Mouse (Mus musculus) testis, adult 2 months (tissue): ENCODE data around the gene Dync1i1. TPM values are rescaled to one million over a fixed set of nuclear protein-coding genes. Genes with fewer than 3 reads are reported as not detected.

Experiments
- H3K27ac ChIP-seq: fragments of 200-500 bp; 2 replicates; pipeline ENCODE4 v1.5.1; 2012; ENCODE audit warnings: low read depth, low read length; ENCODE audit not compliant: control insufficient read depth, insufficient read depth
- H3K27me3 ChIP-seq: fragments of 200-500 bp; 2 replicates; pipeline ENCODE4 v1.6.1; 2012; ENCODE audit warnings: mild to moderate bottlenecking, low read length, moderate library complexity; ENCODE audit not compliant: control insufficient read depth, insufficient read depth
- H3K36me3 ChIP-seq: fragments of 200-500 bp; 2 replicates; pipeline ENCODE4 v1.6.1; 2012; ENCODE audit warnings: mild to moderate bottlenecking, low read length; ENCODE audit not compliant: control insufficient read depth, insufficient read depth
- H3K4me1 ChIP-seq: fragments of 200-500 bp; 2 replicates; pipeline ENCODE4 v1.6.1; 2012; ENCODE audit warnings: low read length; ENCODE audit not compliant: control insufficient read depth, insufficient read depth
- H3K4me3 ChIP-seq: fragments of 200-500 bp; 2 replicates; pipeline ENCODE4 v1.5.1; 2012; ENCODE audit warnings: low read depth, mild to moderate bottlenecking, low read length, moderate library complexity, mixed read lengths; ENCODE audit not compliant: control insufficient read depth
- CTCF ChIP-seq: fragments of 200-500 bp; IDR thresholded peaks from 2 replicates; pipeline ENCODE4 v1.5.1; 2012; ENCODE audit warnings: low read depth, mild to moderate bottlenecking, inconsistent platforms, low read length, moderate library complexity; ENCODE audit not compliant: control insufficient read depth, insufficient read depth, insufficient replicate concordance
- POLR2A ChIP-seq: fragments of 200-500 bp; IDR thresholded peaks from 2 replicates; pipeline ENCODE4 v1.6.1; 2012; ENCODE audit warnings: low read depth, mild to moderate bottlenecking, inconsistent platforms, low read length, moderate library complexity; ENCODE audit not compliant: control insufficient read depth
- polyA plus RNA-seq: library from polyadenylated mRNA; depleted of rRNA; stranded (reverse); fragments of >200 nt; gene quantifications from 2 replicates; pipeline ENCODE4 v1.2.3, GENCODE M21; 2012

Dync1i1 gene
- polyA plus RNA-seq, 1 experiment, result 12.1 TPM

GRCm38 (mm10) chr6:5802840-5803491 lies 77.5 kb downstream of the Dync1i1 start:
- Histone ChIP-seq H3K36me3 (no peaks in the 10 kb centered on the region), H3K27me3 (no peaks in the 10 kb centered on the region), H3K4me3 (no peak overlapping the region), H3K4me1 (no peaks in the 10 kb centered on the region), H3K27ac (no peak overlapping the region)
- TF ChIP-seq CTCF (no peak), POLR2A (no peak)

DNA sequence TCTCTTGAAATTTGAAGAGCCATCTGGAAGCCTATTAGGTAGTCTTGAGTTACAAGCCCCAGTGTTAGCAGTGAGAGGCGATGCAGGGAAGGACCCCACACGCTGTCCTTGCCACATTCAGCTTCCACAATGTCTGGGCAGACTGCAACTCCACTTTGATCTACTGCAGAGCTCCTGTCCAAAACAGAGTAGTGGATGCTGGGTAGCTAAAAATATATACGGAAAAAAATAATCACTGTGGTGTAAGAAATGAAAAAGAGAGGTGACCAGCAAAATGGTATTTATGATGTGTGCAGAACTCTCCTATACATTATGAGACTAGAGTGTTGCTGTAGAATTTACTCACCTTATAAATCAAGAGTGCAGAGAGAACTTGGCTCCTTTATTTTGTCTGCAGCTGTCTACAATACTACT lies 82.6 kb downstream of the Dync1i1 start:
- Histone ChIP-seq H3K4me3 (no peak overlapping the region), H3K4me1 (no peaks in the 10 kb centered on the region)

GRCm38 (mm10) chr6:5812076-5812475 lies 86.6 kb downstream of the Dync1i1 start:
- Histone ChIP-seq H3K4me3 (no peak overlapping the region), H3K36me3 (no peaks in the 10 kb centered on the region), H3K4me1 (no peaks in the 10 kb centered on the region), H3K27me3 (no peaks in the 10 kb centered on the region), H3K27ac (no peak overlapping the region)
- TF ChIP-seq POLR2A (no peak), CTCF (no peak)

More for the DNA sequence above, 82.6 kb downstream of the Dync1i1 start:
- Histone ChIP-seq H3K27ac (no peak overlapping the region), H3K27me3 (no peaks in the 10 kb centered on the region), H3K36me3 (no peaks in the 10 kb centered on the region)
- TF ChIP-seq CTCF (no peak), POLR2A (no peak)

GRCm38 (mm10) chr6:5819674-5820073 lies 94.2 kb downstream of the Dync1i1 start:
- TF ChIP-seq POLR2A (no peak), CTCF (no peak)
- Histone ChIP-seq H3K4me3 (no peak overlapping the region), H3K36me3 (no peaks in the 10 kb centered on the region), H3K27me3 (no peaks in the 10 kb centered on the region), H3K27ac (no peak overlapping the region), H3K4me1 (no peaks in the 10 kb centered on the region)

- H3K4me1 ChIP-seq, result no peaks in the 10 kb centered on the region
These were observed 100.0 kb downstream of the Dync1i1 start for GRCm38 (mm10) chr6:5825461-5825860.

GRCm38 (mm10) chr6:5827064-5827463 lies 101.6 kb downstream of the Dync1i1 start:
- Histone ChIP-seq H3K4me1 (no peaks in the 10 kb centered on the region), H3K4me3 (no peak overlapping the region), H3K27ac (no peak overlapping the region), H3K27me3 (no peaks in the 10 kb centered on the region), H3K36me3 (no peaks in the 10 kb centered on the region)
- TF ChIP-seq POLR2A, result no peak

More at GRCm38 (mm10) chr6:5825461-5825860, 100.0 kb downstream of the Dync1i1 start:
- TF ChIP-seq CTCF, result no peak
- TF ChIP-seq POLR2A, result no peak
- H3K4me3 ChIP-seq, result no peak overlapping the region
- H3K36me3 ChIP-seq, result no peaks in the 10 kb centered on the region
- H3K27ac ChIP-seq, result no peak overlapping the region
- H3K27me3 ChIP-seq, result no peaks in the 10 kb centered on the region

DNA sequence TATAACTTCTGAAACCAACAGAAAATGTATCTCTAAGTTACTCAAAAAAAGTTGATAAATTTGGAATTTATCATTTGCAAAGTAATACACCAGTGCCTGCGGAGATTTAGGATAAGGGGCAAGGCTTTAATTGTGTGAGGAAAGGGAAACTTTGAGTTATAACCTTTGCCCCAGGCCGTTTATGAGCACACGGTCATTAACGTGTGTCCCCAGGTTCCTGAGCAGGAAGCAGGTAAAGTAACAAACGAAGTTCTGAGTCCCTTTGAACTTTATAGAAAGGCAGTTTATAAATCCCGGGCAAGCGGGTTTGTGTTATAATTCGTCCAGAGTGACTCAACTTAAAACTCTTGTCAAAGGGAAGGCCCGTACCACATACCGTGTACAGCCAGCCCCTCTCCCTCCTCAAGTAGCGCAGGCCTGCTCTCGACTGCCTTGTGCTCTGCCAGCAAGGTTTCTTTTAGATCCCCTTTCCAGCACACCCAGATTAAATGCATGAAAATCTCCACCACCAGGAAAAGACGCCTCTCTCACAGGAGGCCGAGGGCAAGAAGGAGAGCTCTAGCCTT lies 103.1 kb downstream of the Dync1i1 start:
- Histone ChIP-seq H3K4me1 (no peaks in the 10 kb centered on the region), H3K27me3 (no peaks in the 10 kb centered on the region), H3K4me3 (no peak overlapping the region), H3K36me3 (no peaks in the 10 kb centered on the region), H3K27ac (no peak overlapping the region)
- TF ChIP-seq CTCF, result no peak
- no peak for TF ChIP-seq POLR2A
